Mouse (Mus musculus) embryonic facial prominence, embryonic 12.5 days (tissue): ENCODE data around the gene Psmb3. TPM values are rescaled to one million over a fixed set of nuclear protein-coding genes. Genes with fewer than 3 reads are reported as not detected.

ENCODE experiments used
- ATAC-seq: fragments of 200-750 bp; cut with Nextera tagmentation; 2 replicates; pipeline ENCODE4 v1.8.0; 2017; ENCODE audit not compliant: insufficient number of reproducible peaks, insufficient read depth, low FRiP score, low TSS enrichment
- H3K27ac ChIP-seq: fragments of 300-500 bp; sonication (generic); 2 replicates; pipeline ENCODE4 v1.5.1; 2016; ENCODE audit warnings: mild to moderate bottlenecking
- H3K27me3 ChIP-seq: fragments of 300-500 bp; sonication (generic); 2 replicates; pipeline ENCODE4 v1.6.1; 2016; ENCODE audit warnings: mild to moderate bottlenecking, moderate library complexity
- H3K36me3 ChIP-seq: fragments of 300-500 bp; sonication (generic); 2 replicates; pipeline ENCODE4 v1.6.1; 2016; ENCODE audit warnings: mild to moderate bottlenecking
- H3K4me1 ChIP-seq: fragments of 300-500 bp; sonication (generic); 2 replicates; pipeline ENCODE4 v1.6.1; 2016
- H3K4me2 ChIP-seq: fragments of 300-500 bp; sonication (generic); replicated peaks from 2 replicates; pipeline ENCODE4 v1.6.1; 2016; ENCODE audit warnings: mild to moderate bottlenecking, moderate library complexity
- H3K4me3 ChIP-seq: fragments of 300-500 bp; sonication (generic); 2 replicates; pipeline ENCODE4 v1.5.1; 2016; ENCODE audit warnings: mild to moderate bottlenecking
- H3K9ac ChIP-seq: fragments of 300-500 bp; sonication (generic); 2 replicates; pipeline ENCODE4 v1.6.1; 2016; ENCODE audit warnings: mild to moderate bottlenecking, moderate library complexity
- H3K9me3 ChIP-seq: fragments of 300-500 bp; sonication (generic); 2 replicates; pipeline ENCODE4 v1.6.1; 2016; ENCODE audit warnings: mild to moderate bottlenecking, moderate library complexity
- WGBS: fragments of 180-500 bp; shearing (Covaris S2); methylation state at CpG from one replicate; pipeline ENCODE4 v1.1.7; 2016; 5-methylcytosine and 5-hydroxymethylcytosine counted together
- polyA plus RNA-seq: library from polyadenylated mRNA; unstranded; fragments of >200 nt; fragmentation: Nextera tagmentation; extraction: Ambion mirVana; gene quantifications from 2 replicates; pipeline ENCODE4 v1.2.1, GENCODE M21; 2016

Gene Psmb3
- polyA plus RNA-seq, 1 experiment from 2014 or later = 447 TPM

- Histone ChIP-seq H3K27me3 (peaks cover 7% of the 10 kb centered on the region), H3K4me2 (peak overlapping the region; percentile 78), H3K9me3 (no peaks in the 10 kb centered on the region), H3K9ac (no peak overlapping the region; the same call in 1 of the 2 replicates), H3K27ac (peak overlapping the region; percentile 50; the same call in 1 of the 2 replicates), H3K4me1 (peaks cover 43% of the 10 kb centered on the region), H3K4me3 (peak overlapping the region; percentile 94), H3K36me3 (peaks cover 13% of the 10 kb centered on the region)
- no peak for ATAC-seq
- under 1% methylated on average over 14 of the region's 20 CpGs for WGBS
Observed at GRCm38 (mm10) chr11:97661648-97662133, 41.5 kb upstream of the Psmb3 start.

DNA sequence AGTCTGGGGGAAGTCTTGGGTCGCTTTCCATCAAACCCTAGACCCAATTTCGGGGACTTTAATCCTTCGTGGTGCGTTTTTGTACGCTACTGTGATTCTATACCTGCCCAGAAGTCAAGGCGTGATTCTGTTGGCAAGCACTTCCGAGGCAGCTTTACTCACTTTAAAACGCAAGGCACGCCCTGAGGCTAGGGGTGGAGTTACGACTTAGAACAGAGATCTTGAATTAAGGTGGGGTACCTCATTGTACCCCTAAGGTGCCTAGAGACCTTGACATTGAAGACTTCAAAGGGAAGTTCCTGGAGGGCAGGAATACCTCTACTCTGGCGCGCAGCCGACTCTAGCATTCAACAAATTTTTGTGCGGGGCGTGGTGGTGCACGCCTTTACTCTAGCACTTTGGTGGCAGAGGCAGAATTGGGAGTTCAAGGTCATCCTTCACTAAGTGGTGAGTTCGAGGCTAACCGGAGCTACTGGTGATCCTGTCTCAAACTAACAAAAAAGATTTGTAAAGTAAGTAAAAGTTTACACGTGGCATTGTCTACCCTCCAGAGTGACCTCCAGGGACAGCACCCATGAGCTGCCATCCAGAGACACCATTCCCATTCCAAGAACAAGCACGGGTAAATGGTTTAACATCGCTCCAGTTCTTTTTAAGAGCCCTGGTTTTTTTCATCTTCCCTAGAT, 40.8 kb upstream of the Psmb3 start:
- H3K27me3 ChIP-seq = peaks cover 7% of the 10 kb centered on the region
- H3K9me3 ChIP-seq = no peaks in the 10 kb centered on the region
- peak overlapping the region; percentile 94 for H3K4me3 ChIP-seq
- peak overlapping the region; percentile 78 for H3K4me2 ChIP-seq
- peaks cover 20% of the 10 kb centered on the region for H3K36me3 ChIP-seq
- peak overlapping the region; percentile 91 for H3K9ac ChIP-seq
- peaks cover 43% of the 10 kb centered on the region for H3K4me1 ChIP-seq
- 2% methylated on average over 21 of the region's 21 CpGs for WGBS
- peak overlapping the region; percentile 92; the same call in 1 of the 2 replicates for H3K27ac ChIP-seq
- no peak for ATAC-seq

- H3K9me3 ChIP-seq = no peaks in the 10 kb centered on the region
- peak within 1 kb of the TSS; percentile 78 for H3K4me2 ChIP-seq
- H3K27me3 ChIP-seq = peaks cover 7% of the 10 kb centered on the region
- H3K4me3 ChIP-seq = peak within 1 kb of the TSS; percentile 94
- H3K9ac ChIP-seq = peak within 1 kb of the TSS; percentile 91
- peaks cover 24% of the 10 kb centered on the region for H3K36me3 ChIP-seq
- WGBS = 0% methylated on average over 35 of the region's 76 CpGs
- 0 out of 2 replicates have a peak, but pooled peaks have one; percentile 14 for ATAC-seq
- peaks cover 43% of the 10 kb centered on the region for H3K4me1 ChIP-seq
- peak within 1 kb of the TSS; percentile 92 for H3K27ac ChIP-seq
Observed at GRCm38 (mm10) chr11:97662893-97663527, 40.2 kb upstream of the Psmb3 start, which contains the start of gene Mllt6. Mllt6 (plus strand) TSS chr11:97663414.

DNA sequence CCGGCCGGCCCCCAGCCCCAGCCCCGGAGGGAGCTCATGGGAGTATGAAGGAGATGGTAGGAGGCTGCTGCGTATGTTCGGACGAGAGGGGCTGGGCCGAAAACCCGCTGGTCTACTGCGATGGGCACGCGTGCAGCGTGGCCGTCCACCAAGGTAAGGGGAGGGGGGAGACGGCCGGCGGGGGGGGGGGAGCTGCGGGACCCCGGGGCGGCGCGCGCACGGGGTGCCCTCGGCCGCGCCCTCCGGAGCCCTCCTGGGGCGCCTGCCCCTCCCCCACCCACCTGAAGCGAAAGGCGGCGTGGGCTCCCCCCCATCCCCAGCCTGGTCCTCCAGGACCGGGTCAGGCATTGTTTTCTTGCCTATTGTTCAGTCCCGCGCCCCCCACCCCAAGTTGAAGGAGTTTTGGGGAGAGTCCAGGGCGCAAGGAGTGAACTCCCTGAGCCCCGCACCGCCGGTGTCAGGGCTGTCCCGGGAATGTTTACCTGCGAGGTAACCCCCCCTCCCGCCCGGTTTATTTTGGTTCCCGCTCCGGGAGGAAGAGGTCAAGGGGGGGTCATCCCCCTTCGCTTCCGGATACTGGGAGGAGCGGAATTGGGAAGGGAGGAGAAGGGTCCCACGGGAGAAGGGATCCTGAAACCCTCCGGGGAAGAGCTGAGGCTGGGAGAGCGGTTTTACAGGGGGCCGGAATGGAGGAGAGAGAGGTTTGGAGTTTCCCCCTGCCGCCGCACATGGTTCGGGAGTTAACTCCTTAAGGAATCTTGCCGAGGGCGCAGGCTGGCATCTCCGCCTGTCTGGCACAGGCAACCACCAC, 39.5 kb upstream of the Psmb3 start:
- peak overlapping the region; percentile 91 for H3K9ac ChIP-seq
- peak overlapping the region; percentile 92 for H3K27ac ChIP-seq
- peaks cover 7% of the 10 kb centered on the region for H3K27me3 ChIP-seq
- peaks cover 45% of the 10 kb centered on the region for H3K4me1 ChIP-seq
- ATAC-seq = no peak
- peak overlapping the region; percentile 65 for H3K4me2 ChIP-seq
- WGBS = under 1% methylated on average over 34 of the region's 57 CpGs
- H3K36me3 ChIP-seq = peaks cover 31% of the 10 kb centered on the region
- peak overlapping the region; percentile 94 for H3K4me3 ChIP-seq
- H3K9me3 ChIP-seq = no peaks in the 10 kb centered on the region

- H3K27ac ChIP-seq = peak overlapping the region; percentile 92
- H3K4me3 ChIP-seq = peak overlapping the region; percentile 94
- WGBS = 1% methylated on average over 6 of the region's 8 CpGs
- no peaks in the 10 kb centered on the region for H3K9me3 ChIP-seq
- peak overlapping the region; percentile 91 for H3K9ac ChIP-seq
- ATAC-seq = no peak
- H3K4me1 ChIP-seq = peaks cover 46% of the 10 kb centered on the region
- H3K4me2 ChIP-seq = peak overlapping the region; percentile 65
- peaks cover 7% of the 10 kb centered on the region for H3K27me3 ChIP-seq
- H3K36me3 ChIP-seq = peaks cover 37% of the 10 kb centered on the region
Observed at GRCm38 (mm10) chr11:97664339-97664665, 38.9 kb upstream of the Psmb3 start.

- Histone ChIP-seq H3K4me3 (peak overlapping the region; percentile 94), H3K27me3 (peaks cover 7% of the 10 kb centered on the region), H3K9me3 (no peaks in the 10 kb centered on the region), H3K4me1 (peaks cover 46% of the 10 kb centered on the region), H3K36me3 (peaks cover 42% of the 10 kb centered on the region), H3K4me2 (peak overlapping the region; percentile 65), H3K27ac (peak overlapping the region; percentile 92; the same call in 1 of the 2 replicates), H3K9ac (peak overlapping the region; percentile 91; the same call in 1 of the 2 replicates)
- 29% methylated on average over 6 of the region's 6 CpGs for WGBS
- ATAC-seq = no peak
Observed at GRCm38 (mm10) chr11:97664771-97665240, 38.4 kb upstream of the Psmb3 start.

GRCm38 (mm10) chr11:97665431-97665830, 37.8 kb upstream of the Psmb3 start:
- Histone ChIP-seq H3K9me3 (no peaks in the 10 kb centered on the region), H3K4me2 (peak overlapping the region; percentile 65; the same call in 1 of the 2 replicates), H3K4me1 (peaks cover 51% of the 10 kb centered on the region), H3K4me3 (peak overlapping the region; percentile 94; the same call in 1 of the 2 replicates), H3K27ac (no peak overlapping the region), H3K36me3 (peaks cover 48% of the 10 kb centered on the region), H3K9ac (no peak overlapping the region), H3K27me3 (peaks cover 7% of the 10 kb centered on the region)
- ATAC-seq = no peak
- 91% methylated on average over 13 of the region's 13 CpGs for WGBS

DNA sequence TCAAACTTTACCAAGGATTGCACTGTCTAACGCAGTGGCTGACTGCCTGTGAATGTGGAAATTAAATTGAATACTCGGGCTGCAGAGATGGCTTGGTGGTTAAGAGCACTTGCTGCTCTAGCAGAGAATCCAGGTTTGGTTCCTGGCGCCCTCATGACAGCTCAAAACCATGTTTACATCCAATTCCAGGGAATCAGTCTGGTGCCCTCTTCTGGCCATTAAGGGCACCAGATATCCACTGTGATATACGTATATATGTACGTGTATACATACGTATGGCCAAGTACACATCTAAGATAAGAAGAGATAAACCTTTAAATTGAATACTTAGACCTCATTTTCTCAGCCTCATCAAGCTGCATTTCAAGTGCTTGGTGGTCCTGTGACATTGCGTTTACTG, 37.0 kb upstream of the Psmb3 start:
- Histone ChIP-seq H3K9me3 (no peaks in the 10 kb centered on the region), H3K27me3 (peaks cover 7% of the 10 kb centered on the region), H3K4me2 (no peak overlapping the region), H3K27ac (no peak overlapping the region), H3K4me1 (peaks cover 50% of the 10 kb centered on the region), H3K36me3 (peaks cover 56% of the 10 kb centered on the region), H3K9ac (no peak overlapping the region), H3K4me3 (no peak overlapping the region)
- WGBS = 92% methylated on average over 7 of the region's 7 CpGs
- ATAC-seq = no peak

DNA sequence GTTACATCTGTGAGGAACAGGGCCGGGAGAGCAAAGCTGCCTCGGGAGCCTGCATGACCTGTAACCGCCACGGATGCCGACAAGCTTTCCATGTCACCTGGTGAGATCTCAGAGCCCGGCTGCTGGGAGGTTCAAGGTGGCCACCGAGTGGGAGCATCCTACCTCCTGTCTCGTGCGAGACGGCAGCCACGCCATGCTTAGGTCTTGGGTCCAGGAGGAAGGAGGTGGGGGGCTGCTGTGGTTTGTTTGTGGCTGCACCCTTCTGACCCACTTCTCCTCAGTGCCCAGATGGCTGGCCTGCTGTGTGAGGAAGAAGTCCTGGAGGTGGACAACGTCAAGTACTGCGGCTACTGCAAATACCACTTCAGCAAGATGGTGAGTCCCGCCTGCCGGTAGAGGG, 36.4 kb upstream of the Psmb3 start:
- WGBS = 86% methylated on average over 15 of the region's 15 CpGs

DNA sequence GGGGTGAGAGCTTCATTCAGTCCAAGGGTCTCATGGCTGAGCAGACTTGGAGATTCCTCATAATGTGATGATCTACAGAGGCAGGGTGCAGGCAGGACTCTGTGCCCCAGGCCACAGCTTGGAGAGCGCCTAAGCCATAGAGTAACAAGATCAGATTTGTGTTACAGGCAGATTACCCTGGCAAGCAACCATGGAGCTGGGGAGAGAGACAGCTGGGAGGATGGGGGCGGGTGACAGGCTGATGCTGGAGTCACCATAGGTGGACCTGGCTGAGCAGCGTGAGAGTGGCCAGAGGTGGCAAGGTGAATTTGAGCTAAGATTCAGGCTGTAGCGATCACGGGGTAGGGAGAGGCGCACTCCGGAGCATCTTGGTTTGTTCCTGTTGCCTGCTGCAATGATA, 35.0 kb upstream of the Psmb3 start:
- H3K4me2 ChIP-seq = no peak overlapping the region
- H3K27me3 ChIP-seq = no peaks in the 10 kb centered on the region
- no peak overlapping the region for H3K27ac ChIP-seq
- H3K36me3 ChIP-seq = peaks cover 75% of the 10 kb centered on the region
- H3K4me3 ChIP-seq = no peak overlapping the region
- 86% methylated on average over 7 of the region's 7 CpGs for WGBS
- peaks cover 40% of the 10 kb centered on the region for H3K4me1 ChIP-seq
- no peak overlapping the region for H3K9ac ChIP-seq
- ATAC-seq = no peak
- H3K9me3 ChIP-seq = no peaks in the 10 kb centered on the region

More for the DNA sequence above, 36.4 kb upstream of the Psmb3 start:
- peaks cover 46% of the 10 kb centered on the region for H3K4me1 ChIP-seq
- peaks cover 62% of the 10 kb centered on the region for H3K36me3 ChIP-seq
- H3K27ac ChIP-seq = no peak overlapping the region
- H3K9me3 ChIP-seq = no peaks in the 10 kb centered on the region
- no peak overlapping the region for H3K4me3 ChIP-seq
- H3K9ac ChIP-seq = no peak overlapping the region
- peaks cover 3% of the 10 kb centered on the region for H3K27me3 ChIP-seq
- H3K4me2 ChIP-seq = no peak overlapping the region
- ATAC-seq = no peak

- Histone ChIP-seq H3K4me2 (no peak overlapping the region), H3K9me3 (no peaks in the 10 kb centered on the region), H3K9ac (peak overlapping the region; percentile 17; the same call in 1 of the 2 replicates), H3K27me3 (no peaks in the 10 kb centered on the region), H3K27ac (no peak overlapping the region), H3K36me3 (peaks cover 86% of the 10 kb centered on the region), H3K4me3 (no peak overlapping the region), H3K4me1 (peaks cover 39% of the 10 kb centered on the region)
- WGBS = 50% methylated on average over 15 of the region's 15 CpGs
- no peak for ATAC-seq
Observed at GRCm38 (mm10) chr11:97669268-97669667, 33.9 kb upstream of the Psmb3 start.
